ENCODE assay signal across 29 mouse cellular contexts in the genomic region with DNA sequence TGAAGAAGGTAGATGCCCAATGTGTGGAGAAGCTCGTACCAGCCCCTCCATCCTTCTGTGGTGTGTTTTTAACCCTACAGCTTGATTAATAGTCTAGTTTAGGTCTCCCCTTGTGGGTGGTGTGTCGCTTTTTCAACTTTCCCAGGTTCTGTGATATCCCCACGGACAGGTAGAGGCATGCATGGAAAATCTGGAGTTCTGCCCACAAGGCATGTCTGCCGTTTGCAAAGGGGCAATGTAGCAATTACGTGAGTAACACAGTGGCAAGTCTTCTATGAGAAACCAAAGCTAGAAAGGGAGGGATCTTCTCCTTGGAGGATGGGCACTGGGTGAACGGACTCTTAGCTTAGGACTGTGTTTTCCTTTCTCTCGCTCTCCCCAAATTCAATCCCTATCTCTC.
A peak's percentile ranks its signal among the peaks of the same experiment; 100 is the strongest.
DNase-seq lines count a peak whose midpoint lies in the region; ATAC-seq lines count a peak whose summit lies in the region.
"Had no signal": no experiment of that assay in that cellular context is flagged by ENCODE, and none has a peak within 500 bp of the region (broad histone marks: within the 10 kb centered on the region; RNA-seq: fewer than 3 reads in every experiment).

No protein-coding gene starts in this region.

- ATAC-seq in stomach, embryonic 16.5 days (ENCODE audit: insufficient read depth, low FRiP score) = no peak
- ATAC-seq: forebrain, embryonic 13.5 days; forebrain, embryonic 16.5 days; Patski had no signal

- H3K27me3 ChIP-seq in stomach, embryonic 16.5 days (ENCODE audit: control insufficient read depth, insufficient read depth, low read length) = no peaks in the 10 kb centered on the region
- H3K27me3 ChIP-seq: CH12.LX; embryonic facial prominence, embryonic 12.5 days; forebrain, embryonic 13.5 days; heart, embryonic 12.5 days; heart, embryonic 15.5 days; hindbrain, embryonic 15.5 days; Patski had no signal

- no peak overlapping the region for H3K9ac ChIP-seq in stomach, embryonic 16.5 days (ENCODE audit: low read length)
- H3K9ac ChIP-seq: embryonic facial prominence, embryonic 12.5 days; forebrain, embryonic 13.5 days; heart, embryonic 12.5 days; heart, embryonic 15.5 days; hindbrain, embryonic 15.5 days had no signal

- H3K4me2 ChIP-seq in stomach, embryonic 16.5 days (ENCODE audit: low read depth, low read length) = 0 out of 2 replicates have a peak overlapping the region, but pooled peaks have one; percentile 4
- H3K4me2 ChIP-seq: embryonic facial prominence, embryonic 12.5 days; forebrain, embryonic 13.5 days; heart, embryonic 12.5 days; heart, embryonic 15.5 days; hindbrain, embryonic 15.5 days had no signal

- no peaks in the 10 kb centered on the region for H3K36me3 ChIP-seq in stomach, embryonic 16.5 days (ENCODE audit: control insufficient read depth, insufficient read depth, low read length)
- H3K36me3 ChIP-seq: embryonic facial prominence, embryonic 12.5 days; forebrain, embryonic 10.5 days; G1E; heart, embryonic 12.5 days; heart, embryonic 15.5 days; hindbrain, embryonic 15.5 days had no signal

- intact Hi-C loops in heart, postnatal 14 days (cut with DNase I) = no loop called here

- WGBS in stomach, embryonic 16.5 days = 80% methylated on average over 7 of the region's 7 CpGs

- no peaks in the 10 kb centered on the region for H3K4me1 ChIP-seq in stomach, embryonic 16.5 days (ENCODE audit: control insufficient read depth, insufficient read depth, low read length)
- H3K4me1 ChIP-seq: embryonic facial prominence, embryonic 12.5 days; forebrain, embryonic 10.5 days; forebrain, embryonic 13.5 days; heart, embryonic 12.5 days; heart, embryonic 15.5 days; hindbrain, embryonic 15.5 days had no signal

- H3K27ac ChIP-seq in stomach, embryonic 16.5 days (ENCODE audit: low read length) = peak overlapping the region; percentile 71; the same call in 1 of the 2 replicates
- H3K27ac ChIP-seq: embryonic facial prominence, embryonic 12.5 days; forebrain, embryonic 10.5 days; forebrain, embryonic 13.5 days; heart, embryonic 15.5 days; hindbrain, embryonic 15.5 days had no signal

- peak; percentile 75 for DNase-seq in heart, adult 11 months
- no peak for DNase-seq in heart, postnatal 14 days
- DNase-seq in urinary bladder, postnatal 14 days (ENCODE audit: low spot score) = peak; percentile 52
- DNase-seq in urinary bladder, postnatal 36 days (ENCODE audit: low spot score in 2 of 2) = no peak
- DNase-seq in lung, postnatal 10 days = no peak
- DNase-seq in ovary, postnatal 10 days (ENCODE audit: low spot score) = no peak
- DNase-seq: adrenal gland, postnatal 10 days; adrenal gland, postnatal 36 days; B cell, adult 2 months; cerebellum, adult 18-20 months; cerebellum, adult 9-10 months; cerebellum, postnatal 14 days; gastrocnemius, postnatal 10 days; gastrocnemius, postnatal 36 days; heart, adult 18-20 months; heart, postnatal 10 days; heart, postnatal 4 days had no signal

- no peaks in the 10 kb centered on the region for H3K9me3 ChIP-seq in stomach, embryonic 16.5 days (replicated peaks; ENCODE audit: control insufficient read depth, low read length)
- H3K9me3 ChIP-seq: embryonic facial prominence, embryonic 12.5 days; forebrain, embryonic 13.5 days; G1E; heart, embryonic 15.5 days; hindbrain, embryonic 15.5 days had no signal

- H3K4me3 ChIP-seq in stomach, embryonic 16.5 days (replicated peaks; ENCODE audit: low read length) = no peak overlapping the region
- H3K4me3 ChIP-seq: embryonic facial prominence, embryonic 12.5 days; erythroblast, embryonic 14.5 days; forebrain, embryonic 10.5 days; forebrain, embryonic 13.5 days; heart, embryonic 12.5 days; heart, embryonic 15.5 days; hindbrain, embryonic 15.5 days had no signal

Comparison
In these comparisons a context has a peak if more than half of its experiments do, and no peak if none do; other contexts are left out.
1. DNase-seq: peak in heart, adult 11 months (single experiment) and urinary bladder, postnatal 14 days (single experiment); none in heart, postnatal 14 days (0 of 2), urinary bladder, postnatal 36 days (0 of 2), lung, postnatal 10 days (single experiment) and ovary, postnatal 10 days (single experiment).